Mouse (Mus musculus): Measurements from ENCODE around the gene Nek5. TPM values are rescaled to one million over a fixed set of nuclear protein-coding genes. Genes with fewer than 3 reads are reported as not detected.

Gene Nek5
- polyA plus RNA-seq, 1 experiment from 2014 or later = 1.0 TPM

- Histone ChIP-seq H3K36me3 (no peaks in the 10 kb centered on the region), H3K4me2 (no peak overlapping the region), H3K4me3 (no peak overlapping the region), H3K9me3 (no peaks in the 10 kb centered on the region), H3K27me3 (peaks cover 7% of the 10 kb centered on the region; the same call in 1 of the 2 replicates), H3K27ac (no peak overlapping the region), H3K9ac (no peak overlapping the region), H3K4me1 (no peaks in the 10 kb centered on the region)
- no peak for ATAC-seq (ENCODE audit: borderline replicate concordance, extremely low read depth, low FRiP score, low TSS enrichment)
- 49% methylated on average over 6 of the region's 6 CpGs for WGBS
Measured at GRCm38 (mm10) chr8:22040153-22040509, 84.7 kb downstream of the Nek5 start.

GRCm38 (mm10) chr8:22039468-22040152 lies 85.2 kb downstream of the Nek5 start:
- peak overlapping the region; percentile 19; the same call in 1 of the 2 replicates for H3K9ac ChIP-seq
- WGBS = 13% methylated on average over 15 of the region's 15 CpGs
- H3K27ac ChIP-seq = peak overlapping the region; percentile 20

DNA sequence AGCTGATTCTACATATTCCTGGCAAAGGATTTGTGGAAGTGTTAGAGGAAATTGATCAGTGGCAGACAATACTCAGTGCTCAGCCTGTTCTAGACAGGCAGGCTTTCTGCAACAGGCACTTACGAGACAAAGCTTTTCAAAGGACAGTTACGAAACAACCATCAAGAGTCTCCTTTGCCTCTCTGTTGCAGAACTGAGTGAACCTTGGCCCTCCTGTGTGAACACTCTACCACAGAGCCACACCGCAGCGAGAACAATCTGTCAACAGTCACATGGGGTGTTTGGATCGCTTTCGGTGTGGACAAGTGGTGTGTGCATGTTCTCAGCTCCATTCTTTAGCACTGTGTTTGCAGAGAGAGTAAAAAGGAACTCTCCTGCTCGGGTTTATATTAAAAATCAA lies 87.8 kb downstream of the Nek5 start:
- Histone ChIP-seq H3K27me3 (peaks cover 7% of the 10 kb centered on the region; the same call in 1 of the 2 replicates), H3K4me2 (no peak overlapping the region), H3K4me1 (no peaks in the 10 kb centered on the region), H3K9me3 (no peaks in the 10 kb centered on the region), H3K36me3 (no peaks in the 10 kb centered on the region), H3K9ac (no peak overlapping the region), H3K27ac (no peak overlapping the region), H3K4me3 (no peak overlapping the region)
- 34% methylated on average over 7 of the region's 7 CpGs for WGBS
- no peak for ATAC-seq (ENCODE audit: borderline replicate concordance, extremely low read depth, low FRiP score, low TSS enrichment)

More at GRCm38 (mm10) chr8:22039468-22040152, 85.2 kb downstream of the Nek5 start:
- H3K27me3 ChIP-seq = peaks cover 7% of the 10 kb centered on the region; the same call in 1 of the 2 replicates
- peak overlapping the region; percentile 46 for H3K4me2 ChIP-seq
- H3K36me3 ChIP-seq = no peaks in the 10 kb centered on the region
- H3K4me3 ChIP-seq = peak overlapping the region; percentile 23
- no peaks in the 10 kb centered on the region for H3K4me1 ChIP-seq
- peak; percentile 73 for ATAC-seq (ENCODE audit: borderline replicate concordance, extremely low read depth, low FRiP score, low TSS enrichment)
- no peaks in the 10 kb centered on the region for H3K9me3 ChIP-seq

- Histone ChIP-seq H3K27me3 (peaks cover 7% of the 10 kb centered on the region; the same call in 1 of the 2 replicates), H3K9me3 (no peaks in the 10 kb centered on the region), H3K4me2 (no peak overlapping the region), H3K4me3 (no peak overlapping the region), H3K9ac (no peak overlapping the region), H3K36me3 (no peaks in the 10 kb centered on the region), H3K27ac (no peak overlapping the region), H3K4me1 (no peaks in the 10 kb centered on the region)
- ATAC-seq (ENCODE audit: borderline replicate concordance, extremely low read depth, low FRiP score, low TSS enrichment) = no peak
- 93% methylated on average over 9 of the region's 9 CpGs for WGBS
Measured at GRCm38 (mm10) chr8:22036137-22036536, 88.7 kb downstream of the Nek5 start.

DNA sequence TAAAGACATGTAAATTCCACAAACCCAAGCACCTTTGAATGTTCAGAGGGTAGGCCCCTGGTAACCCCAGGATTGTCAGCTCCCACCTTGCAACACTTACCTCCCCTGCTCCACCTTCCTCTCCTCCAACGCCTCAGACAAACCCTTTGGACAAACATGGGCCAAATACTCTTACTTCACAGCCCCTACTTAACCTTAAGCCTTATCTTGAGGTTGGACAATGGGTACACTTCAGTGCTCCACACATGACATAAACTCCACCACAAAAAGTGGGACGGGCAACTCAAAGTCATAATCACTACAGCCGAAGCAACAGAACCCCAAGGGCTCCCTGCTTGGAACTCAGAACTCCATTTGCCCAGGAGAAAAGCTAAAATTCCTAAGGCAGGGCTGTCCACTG lies 93.9 kb downstream of the Nek5 start:
- Histone ChIP-seq H3K27me3 (no peaks in the 10 kb centered on the region), H3K27ac (no peak overlapping the region), H3K4me1 (no peaks in the 10 kb centered on the region), H3K9me3 (no peaks in the 10 kb centered on the region), H3K4me3 (no peak overlapping the region), H3K9ac (no peak overlapping the region), H3K36me3 (no peaks in the 10 kb centered on the region), H3K4me2 (no peak overlapping the region)
- 68% methylated on average over 3 of the region's 3 CpGs for WGBS
- ATAC-seq (ENCODE audit: borderline replicate concordance, extremely low read depth, low FRiP score, low TSS enrichment) = no peak

- Histone ChIP-seq H3K36me3 (no peaks in the 10 kb centered on the region), H3K27me3 (no peaks in the 10 kb centered on the region), H3K4me2 (no peak overlapping the region), H3K4me1 (no peaks in the 10 kb centered on the region), H3K9ac (no peak overlapping the region), H3K4me3 (no peak overlapping the region), H3K9me3 (no peaks in the 10 kb centered on the region), H3K27ac (no peak overlapping the region)
- no peak for ATAC-seq (ENCODE audit: borderline replicate concordance, extremely low read depth, low FRiP score, low TSS enrichment)
- 81% methylated on average over 3 of the region's 3 CpGs for WGBS
Measured at GRCm38 (mm10) chr8:22028973-22029372, 95.9 kb downstream of the Nek5 start.

DNA sequence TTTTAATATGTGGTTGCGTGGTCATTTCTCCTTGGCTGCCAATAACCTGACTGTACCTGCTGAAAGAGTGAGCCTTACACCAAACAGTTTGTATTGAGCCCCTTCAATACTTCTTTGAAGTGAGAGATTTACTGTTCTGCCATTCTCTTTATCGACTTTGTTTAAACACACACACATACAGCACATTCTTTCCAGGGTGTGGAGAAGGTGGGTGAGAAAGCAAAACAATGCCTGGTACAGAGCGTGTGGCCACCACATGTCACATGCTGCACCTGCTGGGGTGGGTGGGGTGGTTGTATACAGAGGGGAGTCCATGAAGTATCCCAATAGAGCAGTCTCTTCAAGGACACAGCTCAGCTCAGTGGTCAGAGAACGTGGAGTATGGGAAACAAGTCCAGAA lies 99.6 kb downstream of the Nek5 start:
- H3K4me1 ChIP-seq = no peaks in the 10 kb centered on the region
- H3K4me3 ChIP-seq = no peak overlapping the region
- H3K36me3 ChIP-seq = no peaks in the 10 kb centered on the region
- no peaks in the 10 kb centered on the region for H3K27me3 ChIP-seq
- WGBS = 45% methylated on average over 4 of the region's 4 CpGs
- H3K27ac ChIP-seq = no peak overlapping the region
- no peaks in the 10 kb centered on the region for H3K9me3 ChIP-seq
- no peak overlapping the region for H3K9ac ChIP-seq
- no peak overlapping the region for H3K4me2 ChIP-seq
- peak; percentile 52; the same call in 1 of the 2 replicates for ATAC-seq (ENCODE audit: borderline replicate concordance, extremely low read depth, low FRiP score, low TSS enrichment)

Other genes with a start within 250 kb of the Nek5 start
- not detected in 2 replicates for gene Defb9, start 239.6 kb downstream of the Nek5 start, polyA plus RNA-seq (2015; fragmentation: Nextera tagmentation; extraction: Ambion mirVana)
- not detected in 2 replicates for gene Defb11, start 218.6 kb downstream of the Nek5 start, polyA plus RNA-seq (2015; fragmentation: Nextera tagmentation; extraction: Ambion mirVana)
- gene Defb15, start 192.3 kb downstream of the Nek5 start, polyA plus RNA-seq (2015; fragmentation: Nextera tagmentation; extraction: Ambion mirVana) = not detected in 2 replicates
- not detected in 2 replicates for gene Defb35, start 186.7 kb downstream of the Nek5 start, polyA plus RNA-seq (2015; fragmentation: Nextera tagmentation; extraction: Ambion mirVana)
- gene Defb13, start 178.3 kb downstream of the Nek5 start, polyA plus RNA-seq (2015; fragmentation: Nextera tagmentation; extraction: Ambion mirVana) = not detected in 2 replicates
- not detected in 2 replicates for gene Fam90a1a, start 166.3 kb downstream of the Nek5 start, polyA plus RNA-seq (2015; fragmentation: Nextera tagmentation; extraction: Ambion mirVana)
- gene Ccdc70, start 155.3 kb downstream of the Nek5 start, polyA plus RNA-seq (2015; fragmentation: Nextera tagmentation; extraction: Ambion mirVana) = not detected in 2 replicates
- 2.4 and 2.7 TPM in 2 replicates for gene Atp7b, start 64.7 kb downstream of the Nek5 start, polyA plus RNA-seq (2015; fragmentation: Nextera tagmentation; extraction: Ambion mirVana)
- 27.3 and 29.8 TPM in 2 replicates for gene Alg11, start 64.3 kb downstream of the Nek5 start, polyA plus RNA-seq (2015; fragmentation: Nextera tagmentation; extraction: Ambion mirVana)
- 5.0 and 6.0 TPM in 2 replicates for gene Nek3, start 41.4 kb upstream of the Nek5 start, polyA plus RNA-seq (2015; fragmentation: Nextera tagmentation; extraction: Ambion mirVana)
- gene Ckap2, start 60.8 kb upstream of the Nek5 start, polyA plus RNA-seq (2015; fragmentation: Nextera tagmentation; extraction: Ambion mirVana) = 51.8 and 56.0 TPM in 2 replicates
- gene Vps36, start 67.8 kb upstream of the Nek5 start, polyA plus RNA-seq (2015; fragmentation: Nextera tagmentation; extraction: Ambion mirVana) = 43.9 and 47.6 TPM in 2 replicates
- gene Thsd1, start 102.3 kb upstream of the Nek5 start, polyA plus RNA-seq (2015; fragmentation: Nextera tagmentation; extraction: Ambion mirVana) = 30.8 and 31.2 TPM in 2 replicates
- gene Tpte, start 158.4 kb upstream of the Nek5 start, polyA plus RNA-seq (2015; fragmentation: Nextera tagmentation; extraction: Ambion mirVana) = not detected in 2 replicates